Mouse (Mus musculus) C2C12 (cell line): ENCODE measurements around the gene Nf2. TPM values are rescaled to one million over a fixed set of nuclear protein-coding genes. Genes with fewer than 3 reads are reported as not detected.
A peak's percentile ranks its signal among the peaks of the same experiment; 100 is the strongest.

Experiments
- H3K27me3 ChIP-seq: one replicate; pipeline ENCODE4 v1.6.1; 2011; ENCODE audit not compliant: control insufficient read depth, insufficient read depth, insufficient read length
- H3K36me3 ChIP-seq: one replicate; pipeline ENCODE4 v1.6.1; 2011; ENCODE audit not compliant: control insufficient read depth, insufficient read depth
- H3K4me3 ChIP-seq: one replicate; pipeline ENCODE4 v1.5.1; 2011; ENCODE audit warnings: mild to moderate bottlenecking, control low read depth; ENCODE audit not compliant: poor library complexity, insufficient read depth, severe bottlenecking
- H3K79me2 ChIP-seq: one replicate; pipeline ENCODE4 v1.6.1; 2011; ENCODE audit not compliant: control insufficient read depth, insufficient read depth
- H3K79me3 ChIP-seq: one replicate; pipeline ENCODE4 v1.6.1; 2011; ENCODE audit warnings: low read depth, control low read depth
- H3ac ChIP-seq: one replicate; pipeline ENCODE3; 2011; ENCODE audit warnings: low read depth; ENCODE audit not compliant: control insufficient read depth, insufficient read length
- CEBPB ChIP-seq: IDR thresholded peaks from one replicate; pipeline ENCODE4 v1.6.1; 2011; ENCODE audit warnings: low read depth, mild to moderate bottlenecking, control low read depth, moderate library complexity
- CTCF ChIP-seq: IDR thresholded peaks from one replicate; pipeline ENCODE4 v1.5.1; 2011; ENCODE audit not compliant: control insufficient read depth, insufficient read depth, insufficient read length
- FOSL1 ChIP-seq: IDR thresholded peaks from one replicate; pipeline ENCODE4 v1.8.0; 2011; ENCODE audit warnings: mild to moderate bottlenecking, low read length; ENCODE audit not compliant: poor library complexity, insufficient read depth, severe bottlenecking
- MAX ChIP-seq: IDR thresholded peaks from one replicate; pipeline ENCODE4 v1.6.1; 2011; ENCODE audit warnings: mild to moderate bottlenecking, control low read depth
- MYOD1 ChIP-seq: IDR thresholded peaks from one replicate; pipeline ENCODE4 v1.6.1; 2011; ENCODE audit warnings: low read depth; ENCODE audit not compliant: control insufficient read depth, insufficient read length
- MYOG ChIP-seq: IDR thresholded peaks from one replicate; pipeline ENCODE4 v1.6.1; 2011; ENCODE audit not compliant: control insufficient read depth, insufficient read length; ENCODE audit errors: extremely low read depth
- USF1 ChIP-seq: IDR thresholded peaks from one replicate; pipeline ENCODE4 v1.6.1; 2011; ENCODE audit warnings: low read depth, mild to moderate bottlenecking, control low read depth, moderate library complexity
- microRNA-seq: library from miRNA; unstranded; fragments of <30 nt; microRNA quantifications from one replicate; pipeline ENCODE4, GENCODE M21; 2019; ENCODE audit warnings: borderline microRNAs expressed
- polyA plus RNA-seq: library from polyadenylated mRNA; unstranded; fragments of >200 nt; fragmentation: generic; extraction: Trizol; gene quantifications from one replicate; pipeline ENCODE4 v1.2.1, GENCODE M21; 2012; ENCODE audit warnings: missing spikeins

The Nf2 gene
- polyA plus RNA-seq, 1 experiment, result 36.2 TPM

DNA sequence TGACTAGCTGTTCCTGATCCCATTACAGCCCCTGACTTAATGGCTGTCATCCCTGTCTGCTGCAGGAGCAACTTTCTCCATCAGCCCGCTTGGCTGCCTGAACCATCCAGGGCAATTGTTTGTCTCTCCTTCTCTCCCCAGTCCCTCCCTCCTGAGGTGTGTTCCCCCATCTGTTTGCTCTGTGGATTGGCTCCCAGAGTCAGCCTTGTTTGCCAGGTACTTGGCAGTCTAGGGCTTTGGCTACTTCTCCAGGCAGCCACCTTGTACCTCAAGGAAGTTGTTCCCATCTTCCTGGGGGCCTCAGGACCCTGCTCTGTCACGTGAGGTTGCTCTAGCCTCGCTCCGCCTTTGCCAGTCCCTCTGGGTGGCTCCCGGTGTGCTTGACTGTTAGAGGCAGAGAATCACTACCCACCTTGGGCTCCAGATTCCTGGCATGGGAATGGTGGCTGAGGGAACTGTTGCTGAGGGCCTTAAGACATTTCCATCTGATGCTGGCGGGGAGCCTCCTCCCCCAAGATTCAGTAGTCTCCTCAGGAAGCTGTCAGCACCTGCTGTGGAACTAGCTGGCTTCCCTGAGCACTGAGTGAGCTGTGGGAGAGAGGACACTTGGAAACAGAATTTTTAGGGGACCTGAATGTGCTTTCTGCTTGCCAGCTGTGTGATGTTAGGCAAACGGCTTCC is 128.3 kb downstream of the Nf2 start:
- Histone ChIP-seq H3K4me3 (no peak overlapping the region), H3K79me2 (no peaks in the 10 kb centered on the region), H3ac (no peak overlapping the region), H3K79me3 (no peaks in the 10 kb centered on the region), H3K27me3 (no peaks in the 10 kb centered on the region), H3K36me3 (no peaks in the 10 kb centered on the region)
- TF ChIP-seq CTCF (no peak), FOSL1 (no peak), MYOG (no peak), MAX (no peak), MYOD1 (no peak)

DNA sequence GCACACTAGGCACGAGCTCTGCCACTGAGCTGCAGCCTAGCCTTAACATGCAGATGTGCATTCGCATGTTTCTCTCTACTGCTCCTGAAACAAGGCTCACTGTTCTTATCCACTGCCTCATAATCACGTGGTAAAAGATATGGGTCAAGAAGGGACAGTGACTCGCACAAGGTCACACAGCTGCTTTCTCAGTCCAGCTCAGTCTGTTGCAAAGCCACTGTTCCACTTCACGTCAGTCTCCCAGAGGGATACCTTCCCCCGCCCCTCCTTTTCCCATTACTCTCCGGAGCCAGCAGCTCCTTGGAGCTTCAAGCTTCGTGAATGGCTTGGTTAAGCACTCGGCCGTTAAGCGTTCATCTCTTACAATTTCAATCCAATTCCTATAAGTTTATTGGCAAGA is 128.9 kb downstream of the Nf2 start:
- Histone ChIP-seq H3K36me3 (no peaks in the 10 kb centered on the region), H3K79me3 (no peaks in the 10 kb centered on the region), H3K27me3 (no peaks in the 10 kb centered on the region), H3K4me3 (no peak overlapping the region), H3ac (no peak overlapping the region), H3K79me2 (no peaks in the 10 kb centered on the region)
- no peak for TF ChIP-seq USF1
- no peak for TF ChIP-seq FOSL1
- no peak for TF ChIP-seq CEBPB
- TF ChIP-seq MAX, result no peak
- no peak for TF ChIP-seq CTCF
- no peak for TF ChIP-seq MYOG
- no peak for TF ChIP-seq MYOD1

DNA sequence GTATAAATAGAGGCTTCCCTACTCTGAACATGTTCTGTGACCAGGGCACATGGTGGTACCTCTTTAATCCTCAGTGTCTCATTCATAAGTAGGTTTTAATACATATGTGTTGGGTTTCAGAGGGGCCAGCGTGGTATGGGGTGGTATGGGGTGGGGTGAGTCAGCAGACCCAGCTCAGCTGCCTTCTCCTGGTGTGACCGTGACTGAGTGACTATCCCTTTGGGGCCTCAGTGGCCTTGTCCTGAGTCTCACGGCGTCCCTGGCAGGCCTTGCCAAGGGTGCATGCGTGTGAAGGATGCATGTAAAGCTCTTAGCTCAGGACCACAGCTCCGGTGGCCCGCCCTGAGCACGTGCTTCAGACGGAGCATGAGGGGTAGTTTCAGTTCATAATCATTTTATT is 129.4 kb downstream of the Nf2 start:
- no peaks in the 10 kb centered on the region for H3K27me3 ChIP-seq
- no peak overlapping the region for H3K4me3 ChIP-seq
- no peaks in the 10 kb centered on the region for H3K36me3 ChIP-seq
- no peaks in the 10 kb centered on the region for H3K79me2 ChIP-seq
- no peak for TF ChIP-seq CTCF
- no peak for TF ChIP-seq MYOG
- TF ChIP-seq MYOD1, result no peak
- TF ChIP-seq FOSL1, result no peak
- no peak for TF ChIP-seq USF1
- TF ChIP-seq CEBPB, result no peak
- TF ChIP-seq MAX, result no peak
- H3K79me3 ChIP-seq, result no peaks in the 10 kb centered on the region
- H3ac ChIP-seq, result no peak overlapping the region

GRCm38 (mm10) chr11:4718548-4718947 is 130.8 kb downstream of the Nf2 start:
- H3K27me3 ChIP-seq, result no peaks in the 10 kb centered on the region
- H3K79me2 ChIP-seq, result no peaks in the 10 kb centered on the region
- no peak overlapping the region for H3K4me3 ChIP-seq
- no peaks in the 10 kb centered on the region for H3K36me3 ChIP-seq
- TF ChIP-seq MAX, result no peak
- TF ChIP-seq USF1, result no peak
- TF ChIP-seq MYOG, result no peak
- no peak for TF ChIP-seq CEBPB
- TF ChIP-seq FOSL1, result no peak
- peak; percentile 49 for TF ChIP-seq MYOD1
- no peak for TF ChIP-seq CTCF
- H3K79me3 ChIP-seq, result no peaks in the 10 kb centered on the region
- H3ac ChIP-seq, result no peak overlapping the region

DNA sequence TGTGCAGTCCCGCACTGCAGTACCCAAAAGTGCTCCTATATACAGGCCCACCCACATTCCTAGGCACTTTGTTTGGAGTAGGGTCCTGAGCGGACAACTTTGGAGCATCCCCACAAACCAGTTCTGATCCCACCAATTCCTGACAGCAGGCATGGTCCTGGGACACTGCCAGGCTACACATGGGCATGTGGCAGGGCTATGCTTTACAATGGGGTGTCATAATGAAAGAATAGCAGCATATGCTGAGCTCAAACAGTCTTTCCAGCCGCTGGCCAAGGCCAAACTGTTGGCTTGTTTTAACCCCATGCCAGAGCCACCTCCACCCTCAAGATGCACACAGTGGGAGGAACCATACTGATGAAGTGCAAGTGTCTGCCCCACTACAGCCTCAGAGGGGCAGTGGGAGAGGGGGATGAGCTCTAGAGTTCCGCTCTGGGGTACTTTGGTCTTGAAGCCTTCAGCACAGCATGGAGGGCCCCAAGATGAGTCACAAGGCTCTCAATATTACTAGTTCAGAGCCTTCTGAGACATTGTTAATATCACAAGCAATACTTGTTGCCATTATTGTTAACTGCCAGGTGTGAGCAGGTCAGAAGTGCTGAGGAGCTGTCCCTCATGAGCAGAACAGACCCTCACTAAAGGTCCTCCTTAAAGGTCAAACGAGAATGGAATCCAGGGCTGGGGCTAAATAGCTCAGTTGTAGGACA is 132.7 kb downstream of the Nf2 start:
- TF ChIP-seq FOSL1 (no peak), MYOD1 (no peak), USF1 (no peak), CEBPB (no peak)
- Histone ChIP-seq H3K27me3 (no peaks in the 10 kb centered on the region), H3K79me2 (no peaks in the 10 kb centered on the region), H3K36me3 (no peaks in the 10 kb centered on the region), H3K4me3 (no peak overlapping the region), H3ac (no peak overlapping the region), H3K79me3 (no peaks in the 10 kb centered on the region)

Small RNAs within 50 kb of the gene (microRNA-seq; reads per million reads assigned to microRNA genes)
- gene Mir6918, result not detected

Other genes with a start within 250 kb of the Nf2 start
- not detected for gene Gm11032, start 229.5 kb downstream of the Nf2 start, polyA plus RNA-seq
- 22.6 TPM for gene Ascc2, start 211.8 kb downstream of the Nf2 start, polyA plus RNA-seq
- 905 TPM for gene Uqcr10, start 145.2 kb downstream of the Nf2 start, polyA plus RNA-seq
- 41.5 TPM for gene Zmat5, start 144.9 kb downstream of the Nf2 start, polyA plus RNA-seq
- 0.06 TPM for gene Cabp7, start 102.8 kb downstream of the Nf2 start, polyA plus RNA-seq
- 15.1 TPM for gene Nipsnap1, start 24.4 kb upstream of the Nf2 start, polyA plus RNA-seq
- 44.1 TPM for gene Thoc5, start 45.8 kb upstream of the Nf2 start, polyA plus RNA-seq
- 0.02 TPM for gene Nefh, start 98.5 kb upstream of the Nf2 start, polyA plus RNA-seq
- gene Ap1b1, start 137.3 kb upstream of the Nf2 start, polyA plus RNA-seq, result 40.9 TPM
- gene Rasl10a, start 208.6 kb upstream of the Nf2 start, polyA plus RNA-seq, result 1.0 TPM
- gene Gas2l1, start 215.8 kb upstream of the Nf2 start, polyA plus RNA-seq, result 104 TPM
- 12.0 TPM for gene Rhbdd3, start 249.4 kb upstream of the Nf2 start, polyA plus RNA-seq
- gene Ewsr1, start 249.7 kb upstream of the Nf2 start, polyA plus RNA-seq, result 178 TPM